Mouse (Mus musculus) megakaryocyte, adult 5-6 weeks (primary cell): ENCODE data around the gene Ache. TPM values are rescaled to one million over a fixed set of nuclear protein-coding genes. Genes with fewer than 3 reads are reported as not detected.

Experiments
- ATAC-seq: 2 replicates; pipeline ENCODE4 v1.8.0; 2016; ENCODE audit warnings: mild to moderate bottlenecking, inconsistent platforms; ENCODE audit not compliant: poor library complexity, severe bottlenecking
- total RNA-seq, 2 experiments: library from RNA; stranded (forward) in 1 of 2; stranded (reverse) in 1 of 2; fragments of 153-499, 151-499 nt in 1 of 2; fragments of 221-1000, 200-1000 nt in 1 of 2; gene quantifications; 2 replicates each; pipeline versions ENCODE4 v1.2.3 to v1.2.4; 2015 to 2017

The Ache gene
- total RNA-seq, 2 experiments from 2014 or later = 0.07 to 0.09 TPM

DNA sequence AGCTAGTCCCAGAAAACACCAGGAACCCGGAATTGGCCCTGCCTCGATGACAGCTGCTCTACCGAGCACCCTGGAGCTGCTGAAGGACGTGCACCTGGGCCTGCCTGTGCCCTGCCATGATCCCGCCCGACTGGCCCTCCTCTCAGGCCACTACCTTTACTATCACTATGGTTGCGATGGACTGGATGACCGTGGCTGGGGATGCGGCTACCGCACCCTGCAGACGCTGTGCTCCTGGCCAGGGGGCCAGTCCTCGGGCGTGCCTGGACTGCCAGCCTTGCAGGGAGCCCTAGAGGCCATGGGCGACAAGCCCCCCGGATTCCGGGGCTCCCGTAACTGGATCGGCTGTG lies 7.4 kb downstream of the Ache start:
- ATAC-seq = peak; percentile 5; the same call in 1 of the 2 replicates

DNA sequence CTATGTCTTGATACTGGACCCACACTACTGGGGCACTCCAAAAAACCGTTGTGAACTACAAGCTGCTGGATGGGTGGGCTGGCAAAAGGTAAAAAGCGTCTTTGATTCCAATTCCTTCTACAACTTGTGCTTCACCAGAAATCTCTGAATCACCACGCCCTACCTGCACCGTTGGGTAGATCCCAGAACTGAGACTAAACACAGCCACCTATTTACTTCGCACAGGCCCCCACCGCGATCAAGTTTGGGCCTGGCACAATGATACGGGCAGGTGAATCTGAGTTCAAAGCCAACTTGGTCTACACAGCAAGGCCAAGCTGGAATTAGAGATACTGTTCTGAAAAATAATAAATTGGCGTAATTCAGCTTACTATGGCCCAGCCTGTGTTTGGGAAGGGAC lies 8.0 kb downstream of the Ache start:
- no peak for ATAC-seq

DNA sequence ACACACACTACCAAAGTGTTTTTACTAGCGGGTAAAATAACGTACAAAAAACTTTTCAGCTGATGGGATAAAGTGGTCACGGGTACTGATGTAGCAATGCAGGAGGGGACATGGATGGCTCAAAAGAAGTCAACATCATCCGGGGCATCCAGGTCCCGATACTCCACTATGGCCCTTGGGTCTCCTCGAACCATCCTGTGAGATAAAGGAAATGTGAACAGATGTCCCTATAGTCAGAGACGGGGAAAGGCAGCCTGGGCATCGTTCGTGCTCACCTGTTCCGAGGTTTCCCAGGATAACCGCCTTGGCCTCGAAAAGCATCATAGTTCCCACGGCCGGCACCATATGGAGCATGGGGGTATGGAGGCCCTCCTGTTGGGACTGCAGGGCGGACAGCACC lies 8.4 kb downstream of the Ache start:
- no peak for ATAC-seq

DNA sequence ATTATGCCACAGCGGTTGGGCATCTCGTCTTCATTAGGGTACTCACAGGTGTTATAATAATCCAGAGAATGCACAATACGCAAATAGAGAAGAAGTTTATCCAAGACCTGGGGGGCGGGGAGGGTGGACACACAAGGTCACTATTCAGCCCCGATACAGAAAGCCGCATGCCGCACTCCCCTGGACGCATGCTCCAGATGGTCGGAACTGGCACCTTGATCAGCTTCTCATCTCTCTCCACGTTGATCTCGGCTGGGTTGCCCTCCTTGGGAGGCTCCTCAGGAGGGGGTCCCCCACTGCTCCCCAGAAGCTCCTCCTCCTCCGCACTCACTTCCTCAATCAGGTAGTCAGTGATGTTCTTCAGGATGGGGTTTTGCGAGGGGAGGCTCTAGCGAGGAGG lies 9.8 kb downstream of the Ache start:
- no peak for ATAC-seq

DNA sequence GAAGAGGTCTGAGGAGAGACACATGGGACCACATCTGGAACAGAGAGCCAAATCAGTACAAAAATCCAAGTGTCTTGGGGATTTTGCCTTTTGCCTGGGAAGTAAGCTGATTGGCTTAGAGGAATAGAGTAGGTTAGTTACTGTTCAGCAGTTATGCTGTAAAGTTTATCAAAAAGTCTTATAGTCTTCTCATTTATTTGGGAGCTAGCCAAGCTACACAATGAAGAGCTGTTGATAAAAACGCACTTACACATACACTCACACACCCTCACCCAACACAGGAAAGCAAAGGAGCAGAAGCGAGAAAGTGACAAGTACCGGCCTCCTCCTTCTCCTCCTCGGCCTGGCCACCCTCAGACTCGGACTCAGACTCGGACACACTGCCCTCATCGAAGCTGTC lies 11.9 kb downstream of the Ache start:
- ATAC-seq = no peak

DNA sequence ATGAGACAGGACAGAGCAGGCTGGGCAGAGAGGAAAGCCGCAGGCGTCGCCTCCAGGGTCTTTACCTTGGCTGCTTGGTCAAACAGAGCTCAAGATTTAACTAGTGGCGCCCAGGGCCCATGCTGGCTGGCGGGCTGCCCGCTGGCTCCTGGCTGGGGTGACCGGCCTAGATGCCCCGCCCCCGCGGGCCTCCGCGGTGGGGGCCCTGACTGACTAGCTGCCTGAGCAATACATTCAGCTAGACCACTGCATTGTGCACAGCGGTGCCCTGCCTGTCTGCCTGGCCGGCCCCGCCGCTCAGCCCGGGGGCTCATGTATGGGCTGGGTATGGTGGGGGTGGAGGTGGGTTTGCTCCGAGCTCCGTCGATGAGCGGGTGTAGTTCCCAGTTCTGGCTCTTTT lies 13.9 kb downstream of the Ache start:
- no peak for ATAC-seq

DNA sequence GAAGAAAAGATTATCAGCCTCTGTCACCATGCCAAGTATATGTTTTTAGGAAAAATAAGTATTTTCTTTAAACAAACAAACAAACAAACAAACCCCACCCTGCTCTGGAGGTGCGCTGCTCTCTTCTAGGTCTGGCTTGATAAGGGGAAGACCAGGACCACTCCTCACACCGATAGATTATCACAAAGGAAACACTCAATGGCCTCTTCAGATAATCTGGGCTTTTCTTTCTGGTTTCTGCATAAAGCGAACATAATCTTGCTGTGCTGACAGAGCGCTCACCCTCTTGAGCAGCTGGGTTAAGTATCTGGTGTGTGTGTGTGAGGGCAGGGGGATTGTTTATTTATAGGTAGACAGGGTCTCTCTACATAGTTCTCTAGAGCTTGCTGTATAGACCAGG lies 16.3 kb downstream of the Ache start:
- ATAC-seq = no peak

DNA sequence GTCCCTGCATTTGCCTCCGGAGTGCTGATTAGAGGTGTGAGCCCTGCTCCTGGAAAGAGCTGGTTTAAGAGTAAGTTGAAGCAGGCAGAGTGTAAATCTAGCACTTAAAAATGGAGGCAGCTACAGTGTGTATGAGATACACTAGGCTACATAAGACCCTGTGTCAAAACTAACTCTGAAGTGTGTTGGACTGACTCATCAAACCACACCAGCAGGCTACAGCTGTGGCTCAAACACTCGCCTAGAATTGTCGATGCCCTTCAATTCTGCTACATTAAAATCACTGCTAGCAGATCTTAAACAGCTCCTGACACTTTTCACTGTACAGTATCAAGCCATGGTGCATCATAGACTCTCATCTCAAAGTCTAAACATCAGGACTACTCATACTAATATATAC lies 16.8 kb downstream of the Ache start:
- ATAC-seq = no peak

DNA sequence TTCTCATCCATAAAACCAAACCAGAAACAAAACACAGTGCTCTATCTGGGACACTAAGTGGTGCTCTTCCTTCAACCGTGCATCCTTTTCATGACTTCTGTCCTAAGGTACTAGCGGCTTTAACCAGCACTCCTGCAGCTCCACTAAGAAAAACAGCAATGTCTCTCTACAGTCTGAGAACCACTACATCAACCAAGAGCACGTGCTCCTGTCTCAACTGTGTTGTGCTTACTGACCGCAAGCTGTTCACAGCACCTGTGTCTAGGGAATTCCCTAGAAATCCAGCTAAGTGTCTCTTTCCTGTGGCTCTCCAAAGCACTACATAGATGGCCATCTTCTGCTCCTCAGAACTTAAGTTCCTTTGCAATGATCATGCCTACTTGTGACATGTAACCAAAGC lies 17.5 kb downstream of the Ache start:
- ATAC-seq = no peak

DNA sequence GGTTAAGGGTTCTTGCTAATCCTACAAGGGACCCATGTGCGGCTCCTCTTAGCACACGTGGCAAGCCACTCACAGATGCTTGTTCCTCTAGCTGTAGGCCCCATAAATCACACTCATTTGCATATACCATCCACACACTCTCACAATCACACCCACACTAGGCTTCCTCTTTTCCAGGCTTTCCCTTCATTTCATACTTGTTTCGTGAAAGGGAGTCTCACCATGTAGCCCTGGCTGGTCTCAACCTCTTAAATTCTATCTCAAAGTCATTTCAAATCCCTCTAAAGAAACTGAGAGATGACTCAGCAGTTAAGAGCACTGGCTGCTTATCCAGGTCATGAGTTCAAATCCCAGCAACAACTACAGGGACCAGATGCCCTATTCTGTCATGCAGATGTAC lies 18.5 kb downstream of the Ache start:
- no peak for ATAC-seq

DNA sequence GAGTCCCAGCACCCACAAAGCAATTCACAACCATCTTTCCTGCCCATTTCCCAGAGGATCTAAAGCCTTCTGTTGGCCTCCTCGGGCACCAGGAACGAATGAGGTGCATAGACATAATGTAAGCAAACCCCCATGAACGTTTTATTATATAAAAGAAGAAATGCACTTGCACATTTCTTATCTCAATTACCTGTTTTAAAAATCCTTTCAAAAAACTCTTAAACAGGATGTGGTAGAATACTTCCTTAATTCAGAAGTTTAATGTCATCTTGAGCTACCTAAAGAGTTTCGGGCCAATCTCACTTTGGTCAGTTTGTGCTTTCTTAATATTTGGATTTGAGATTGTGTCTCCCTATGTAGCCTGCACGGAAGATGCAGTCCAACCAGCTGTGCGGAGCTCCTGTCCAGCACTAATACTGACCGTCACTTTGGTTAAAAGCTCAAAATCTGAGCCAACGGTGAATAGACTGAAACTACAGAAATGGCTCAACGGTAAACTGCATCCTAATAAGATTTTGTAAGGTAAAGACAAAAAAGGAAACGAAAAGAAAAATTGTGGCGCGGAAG lies 19.2 kb downstream of the Ache start:
- 0 out of 2 replicates have a peak, but pooled peaks have one; percentile 5 for ATAC-seq

DNA sequence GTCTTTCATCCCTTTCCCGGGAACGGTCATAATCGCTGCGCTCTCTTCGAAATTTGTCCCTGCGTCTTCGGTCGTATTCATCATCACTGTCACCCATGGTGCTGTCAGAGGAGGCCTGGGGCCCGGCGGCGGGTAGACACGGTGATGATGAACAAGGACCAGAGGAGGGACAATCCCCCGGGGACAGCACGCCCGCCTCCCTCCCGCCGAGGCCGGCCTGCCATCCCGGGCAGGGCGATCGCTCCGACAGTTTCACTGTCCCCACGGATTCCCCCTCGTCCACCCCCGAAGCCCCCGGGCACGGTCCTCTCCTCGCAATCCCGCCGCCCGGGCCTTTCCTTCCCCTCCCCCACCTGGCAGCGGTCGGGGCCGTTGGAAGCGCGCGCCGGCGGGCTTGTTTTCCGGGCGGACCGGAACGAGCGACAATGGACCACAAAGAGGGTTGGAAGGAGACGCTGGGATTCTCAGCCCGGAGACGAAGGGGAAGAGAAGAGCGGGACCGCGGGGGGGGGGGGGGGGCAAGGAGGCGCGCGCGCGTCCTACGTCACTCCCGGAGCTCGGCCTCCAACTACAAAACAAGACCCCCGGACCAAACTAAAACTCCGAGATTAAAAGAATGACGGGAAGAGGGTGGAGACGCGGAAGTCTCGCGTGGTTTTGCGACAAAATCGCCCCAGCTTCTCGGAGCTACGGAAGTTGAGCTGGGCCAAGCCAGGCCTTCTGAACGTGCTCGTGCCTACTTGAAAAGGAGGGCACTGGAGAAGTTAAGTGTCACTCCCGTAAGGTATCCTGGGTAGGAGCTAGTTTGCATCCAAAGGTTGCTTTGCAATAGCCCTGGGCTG lies 20.0 kb downstream of the Ache start, which contains the start of gene Srrt:
TSS of gene Srrt (minus strand) at position 604 of the 842 bp plus-strand sequence.
- peak; percentile 87 for ATAC-seq

DNA sequence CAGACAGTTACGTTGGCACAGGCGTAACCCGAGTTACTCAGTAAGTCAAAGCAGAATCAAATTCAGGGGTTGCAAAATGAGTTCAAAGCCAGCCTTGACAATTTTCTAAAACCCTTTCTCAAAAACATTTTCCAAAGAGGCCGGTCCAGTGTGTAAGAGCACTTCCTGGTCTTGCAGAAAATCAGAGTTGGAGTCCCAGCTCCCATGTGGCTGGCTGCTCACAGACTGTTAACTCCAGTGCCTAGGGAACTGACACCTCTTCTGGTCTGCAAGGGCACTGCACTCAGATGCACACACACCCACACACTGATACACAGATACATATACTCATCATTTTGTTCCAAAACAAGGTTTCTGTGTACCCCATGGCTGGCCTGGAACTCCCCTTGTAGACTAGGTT lies 21.0 kb downstream of the Ache start:
- ATAC-seq = no peak

DNA sequence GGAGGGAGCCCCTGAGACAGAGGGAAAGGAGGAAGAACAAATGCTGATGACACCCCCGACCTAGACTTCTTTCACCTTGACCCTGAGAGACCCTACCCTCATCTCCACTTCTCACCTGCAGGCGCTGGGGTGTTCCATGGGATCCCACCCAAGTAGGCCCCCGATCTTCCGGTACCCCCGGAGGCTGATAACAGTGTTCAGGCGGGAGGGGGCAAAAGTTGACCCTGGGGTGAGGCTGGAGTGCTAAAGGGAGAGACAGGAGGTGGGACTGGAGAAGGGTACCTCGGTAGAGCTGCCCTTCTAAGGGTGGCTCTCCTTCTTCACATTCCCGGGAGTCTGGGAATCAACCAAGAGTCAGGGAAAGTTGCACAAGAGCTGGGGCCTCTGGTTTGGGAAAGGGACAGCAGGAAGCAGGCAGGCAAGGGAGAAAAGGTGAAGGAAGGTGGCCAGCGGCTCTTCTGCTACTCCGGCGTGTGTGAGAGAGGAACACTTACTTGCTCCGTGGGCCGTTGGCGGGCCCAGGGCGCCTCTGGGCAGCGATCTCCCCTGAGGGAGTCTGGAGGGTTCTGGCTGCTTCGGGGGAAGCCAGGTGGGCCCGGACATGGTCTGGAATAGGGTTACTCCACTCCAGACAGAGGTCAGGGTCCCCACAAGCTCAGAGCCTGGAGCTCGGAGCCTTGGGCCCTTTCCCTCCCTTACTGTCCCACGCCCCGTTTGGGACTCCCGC lies 26.3 kb downstream of the Ache start:
- ATAC-seq = no peak

DNA sequence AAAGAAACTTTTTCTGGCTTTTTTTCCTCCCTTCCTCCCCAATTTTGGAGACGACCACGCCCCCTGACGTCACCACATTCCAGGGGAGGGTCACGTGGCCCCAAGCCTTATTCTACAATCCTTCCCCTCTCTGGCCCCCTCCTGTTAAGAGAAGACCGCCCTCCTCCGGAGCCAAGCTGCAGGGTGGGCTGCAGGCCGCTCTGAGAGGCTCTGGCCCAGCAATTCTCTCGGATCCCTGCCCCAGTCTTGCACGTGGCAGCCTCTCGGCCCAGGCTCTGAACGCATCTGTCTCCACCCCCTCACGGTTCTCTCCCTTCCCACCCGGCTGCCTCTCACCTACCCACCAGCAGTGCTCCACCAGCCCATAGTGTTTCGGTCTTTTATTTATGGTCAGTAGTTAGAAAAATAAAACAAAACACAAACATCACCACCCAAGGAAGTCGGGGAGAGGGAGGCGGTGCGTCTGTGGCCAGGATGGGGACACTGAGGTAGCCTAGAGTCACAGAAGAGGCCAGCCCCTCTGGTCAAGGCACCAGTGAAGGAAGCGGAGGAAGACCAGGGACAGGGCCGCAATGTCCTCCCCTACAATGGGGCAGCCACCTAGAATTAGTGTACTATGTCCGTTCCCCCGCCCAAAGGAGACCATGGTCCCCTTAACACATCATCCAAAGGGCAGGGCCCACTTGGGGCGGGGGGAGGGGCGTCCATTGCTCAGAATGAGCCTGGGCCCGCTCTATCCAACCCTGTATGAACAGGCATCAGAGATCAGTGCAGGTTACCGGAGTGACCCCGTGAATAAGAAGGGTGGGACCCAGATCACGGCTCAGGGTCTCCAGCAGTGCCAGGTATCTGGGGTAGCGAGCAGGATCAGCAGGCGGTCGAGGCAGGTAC lies 27.1 kb downstream of the Ache start, which contains the start of gene Trip6:
TSS of gene Trip6 (minus strand) at position 212 of the 891 bp plus-strand sequence.
- no peak for ATAC-seq

DNA sequence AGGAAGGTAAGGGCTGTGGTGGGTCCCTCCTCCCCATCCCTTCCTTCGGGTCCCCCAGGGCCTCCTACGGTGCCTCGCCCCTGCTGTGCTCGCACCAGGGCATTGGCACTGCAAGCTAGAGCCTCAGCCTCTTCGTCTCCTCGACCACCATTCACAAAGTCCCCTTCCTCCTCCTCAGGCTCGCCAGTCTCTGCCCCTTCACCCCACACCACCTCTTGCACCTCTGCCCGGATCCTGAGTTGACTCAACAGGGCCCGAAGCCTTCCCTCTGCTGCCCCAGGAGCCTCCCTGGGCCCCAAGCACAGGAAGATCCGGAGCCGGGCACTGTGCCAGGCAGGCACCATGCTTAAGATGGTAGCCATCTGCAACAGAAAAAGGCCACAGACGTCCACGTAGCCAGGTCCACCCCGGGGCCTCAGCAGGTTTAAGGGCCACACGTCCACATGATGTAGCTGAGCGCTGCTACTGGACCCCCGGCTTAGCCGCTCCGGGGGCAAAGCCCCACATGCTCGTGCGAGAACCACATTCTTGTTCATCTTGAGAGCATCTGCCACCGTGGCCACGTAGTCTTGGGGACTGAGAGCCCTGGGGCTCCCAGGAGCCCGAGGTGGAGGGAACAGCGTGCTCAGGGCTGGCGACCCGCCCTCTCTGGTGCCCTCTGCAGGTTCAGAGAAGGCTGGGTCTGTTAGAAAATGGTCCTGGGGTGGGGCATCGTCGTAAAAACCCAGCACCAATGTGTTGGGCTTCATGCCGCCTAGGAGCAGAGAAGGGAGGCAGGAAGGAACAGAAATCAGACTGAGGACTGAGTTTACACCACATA lies 28.0 kb downstream of the Ache start:
- peak; percentile 57 for ATAC-seq

DNA sequence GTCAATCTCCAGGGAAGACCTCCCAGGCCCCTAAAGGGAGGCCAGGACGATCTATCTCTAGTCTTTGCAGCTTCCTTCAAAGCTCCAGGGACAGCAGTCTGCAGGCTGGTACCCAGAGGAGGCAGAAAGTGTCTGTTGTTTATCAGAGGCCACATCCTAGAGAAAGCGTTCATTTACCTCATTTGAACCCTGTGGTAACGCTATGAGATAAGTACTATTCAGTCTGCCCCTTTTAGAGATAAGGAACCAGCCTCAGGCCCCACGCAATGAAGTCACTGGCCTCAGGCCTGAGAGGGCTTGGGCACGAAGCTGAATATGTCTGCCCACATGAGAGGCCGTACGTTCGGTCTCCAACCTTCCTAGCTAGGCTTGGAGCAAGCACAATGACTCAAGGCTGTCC lies 30.0 kb downstream of the Ache start:
- ATAC-seq = peak; percentile 40; the same call in 1 of the 2 replicates

DNA sequence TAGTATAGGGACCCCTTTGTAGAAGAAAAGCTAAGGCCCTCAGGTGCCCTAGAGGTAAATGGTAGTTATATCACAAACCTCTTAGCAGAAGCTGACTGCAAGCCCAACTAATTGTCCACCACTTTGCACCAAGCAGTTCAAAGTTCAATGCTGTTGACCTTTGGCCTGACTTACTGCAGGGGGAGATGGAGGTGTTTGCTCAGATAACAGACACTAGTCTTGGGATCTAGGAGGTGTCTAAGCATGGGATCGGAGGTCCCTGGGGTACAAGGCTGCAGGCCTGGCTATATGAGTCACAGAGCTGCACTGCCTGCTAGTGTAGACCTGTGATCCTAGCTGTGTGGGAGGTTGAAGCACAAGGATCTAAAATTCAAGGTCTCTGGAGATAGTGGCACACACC lies 31.3 kb downstream of the Ache start:
- ATAC-seq = no peak

DNA sequence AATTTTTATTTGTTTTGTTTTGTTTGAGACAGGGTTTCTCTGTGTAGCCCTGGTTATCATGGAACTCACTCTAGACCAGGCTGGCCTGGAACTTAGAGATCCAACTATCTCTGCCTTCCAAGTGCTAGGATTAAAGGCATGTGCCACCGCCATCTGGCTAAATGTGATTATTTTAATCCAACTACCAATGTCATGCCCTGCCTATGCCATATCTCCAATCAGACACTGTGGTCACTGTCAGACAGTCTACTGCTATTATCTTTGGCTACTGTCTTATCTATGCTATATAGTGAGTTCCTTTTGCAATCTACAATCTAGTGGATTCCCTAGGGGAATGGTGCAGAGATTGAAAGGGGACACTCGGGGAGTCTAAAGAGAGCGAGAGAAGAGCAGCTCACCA lies 33.7 kb downstream of the Ache start:
- ATAC-seq = no peak

DNA sequence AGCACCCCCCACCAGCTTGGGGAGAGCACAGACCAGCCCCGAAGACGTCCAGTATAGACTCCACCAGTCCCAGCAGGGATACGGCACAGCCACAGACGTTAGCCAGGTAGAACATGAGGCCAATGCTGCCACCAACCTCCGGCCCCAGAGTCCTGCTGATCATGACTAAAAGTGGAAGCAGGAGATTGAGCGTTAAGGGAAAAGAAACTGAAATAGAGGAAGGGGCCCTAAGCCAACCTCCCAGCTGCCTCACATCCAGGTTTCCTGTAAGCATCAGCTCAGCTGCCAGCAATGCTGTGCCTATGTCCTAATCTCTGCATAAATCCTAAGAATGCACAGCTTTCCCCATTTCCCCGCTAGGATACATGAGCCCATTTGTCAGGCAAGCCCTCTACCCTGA lies 43.6 kb downstream of the Ache start:
- ATAC-seq = peak; percentile 41
